Mouse (Mus musculus) lung, embryonic 16.5 days (tissue): Measurements from ENCODE around the gene Atrnl1. TPM values are rescaled to one million over a fixed set of nuclear protein-coding genes. Genes with fewer than 3 reads are reported as not detected.

ENCODE experiments used
- ATAC-seq: fragments of 200-750 bp; cut with Nextera tagmentation; 2 replicates; pipeline ENCODE4 v1.8.0; 2017; ENCODE audit warnings: low read depth, mild to moderate bottlenecking, moderate library complexity
- H3K27ac ChIP-seq: fragments of 300-500 bp; sonication (generic); 2 replicates; pipeline ENCODE4 v1.5.1; 2014; ENCODE audit warnings: mild to moderate bottlenecking, control low read depth, low read length
- H3K27me3 ChIP-seq: fragments of 300-500 bp; sonication (generic); 2 replicates; pipeline ENCODE4 v1.6.1; 2014; ENCODE audit warnings: low read depth, low read length, mixed read lengths; ENCODE audit not compliant: control insufficient read depth, insufficient read depth
- H3K36me3 ChIP-seq: fragments of 300-500 bp; sonication (generic); 2 replicates; pipeline ENCODE4 v1.6.1; 2014; ENCODE audit warnings: low read length; ENCODE audit not compliant: control insufficient read depth, insufficient read depth
- H3K4me1 ChIP-seq: fragments of 300-500 bp; sonication (generic); replicated peaks from 2 replicates; pipeline ENCODE4 v1.6.1; 2014; ENCODE audit warnings: low read length, mixed read lengths; ENCODE audit not compliant: control insufficient read depth, insufficient read depth
- H3K4me2 ChIP-seq: fragments of 300-500 bp; sonication (generic); 2 replicates; pipeline ENCODE4 v1.6.1; 2014; ENCODE audit warnings: low read depth, low read length, control low read depth
- H3K4me3 ChIP-seq: fragments of 300-500 bp; sonication (generic); 2 replicates; pipeline ENCODE4 v1.5.1; 2014; ENCODE audit warnings: mild to moderate bottlenecking, low read length, control low read depth
- H3K9ac ChIP-seq: fragments of 300-500 bp; sonication (generic); 2 replicates; pipeline ENCODE4 v1.6.1; 2014; ENCODE audit warnings: low read length, control low read depth
- H3K9me3 ChIP-seq: fragments of 300-500 bp; sonication (generic); 2 replicates; pipeline ENCODE4 v1.6.1; 2016; ENCODE audit warnings: low read length; ENCODE audit not compliant: control insufficient read depth
- WGBS: fragments of 180-500 bp; shearing (Covaris S2); extraction: QIAGEN DNeasy Blood & Tissue Kit; methylation state at CpG from one replicate; pipeline ENCODE4 v1.1.7; 2014; 5-methylcytosine and 5-hydroxymethylcytosine counted together
- polyA plus RNA-seq: library from polyadenylated mRNA; unstranded; fragments of >200 nt; fragmentation: Nextera tagmentation; extraction: Ambion mirVana; gene quantifications from 2 replicates; pipeline ENCODE4 v1.2.1, GENCODE M21; 2015

The Atrnl1 gene
- polyA plus RNA-seq, 1 experiment from 2014 or later, result 5.0 TPM

DNA sequence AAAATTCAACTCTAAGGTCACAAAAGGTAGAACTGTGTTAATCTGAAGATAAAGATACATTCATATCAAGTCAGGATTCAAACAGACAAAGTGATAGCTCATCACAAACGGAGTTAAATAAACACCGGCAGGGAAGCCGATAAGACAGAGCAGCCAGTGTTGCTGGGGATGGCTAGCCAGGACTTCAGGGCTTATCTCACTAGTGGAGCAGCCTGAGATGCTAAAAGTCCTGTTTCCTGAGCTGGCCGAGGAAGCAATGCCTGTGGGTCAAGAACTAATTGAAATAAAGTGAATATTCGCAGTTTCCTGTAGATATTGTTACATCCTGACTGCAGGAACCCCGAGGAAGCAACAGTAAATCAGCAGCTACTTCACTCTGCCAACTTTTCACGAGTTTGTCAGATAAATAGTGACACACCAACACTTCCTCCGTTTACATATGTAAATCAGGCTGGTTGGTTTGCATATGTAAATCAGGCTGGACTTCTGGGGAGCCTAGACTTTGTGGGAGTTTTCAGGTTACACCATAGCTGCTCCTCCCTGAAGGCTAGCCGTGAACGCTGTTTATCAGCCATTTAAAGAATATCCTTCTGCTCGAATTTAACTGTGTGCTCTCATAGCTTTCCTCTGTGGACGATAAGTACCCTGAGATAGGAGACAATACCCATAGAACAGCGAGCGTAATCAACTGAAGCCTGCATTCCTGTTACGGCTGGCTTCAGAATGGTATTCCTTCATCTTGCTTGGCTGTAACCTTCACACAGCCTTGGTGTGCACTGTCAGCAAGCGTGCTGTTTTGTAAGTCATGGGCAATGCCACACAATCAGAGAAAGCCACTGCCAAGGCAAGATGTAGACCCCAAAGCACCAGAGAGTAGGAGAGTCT is 453.5 kb downstream of the Atrnl1 start:
- no peak overlapping the region for H3K4me3 ChIP-seq
- H3K4me1 ChIP-seq, result peaks cover 28% of the 10 kb centered on the region
- no peak overlapping the region for H3K27ac ChIP-seq

GRCm38 (mm10) chr19:58065001-58065314 is 454.1 kb downstream of the Atrnl1 start:
- WGBS, result 48% methylated on average over 5 of the region's 5 CpGs
- no peak overlapping the region for H3K9ac ChIP-seq
- no peak overlapping the region for H3K4me3 ChIP-seq
- no peaks in the 10 kb centered on the region for H3K27me3 ChIP-seq
- H3K9me3 ChIP-seq, result no peaks in the 10 kb centered on the region
- H3K4me2 ChIP-seq, result no peak overlapping the region
- H3K27ac ChIP-seq, result no peak overlapping the region
- ATAC-seq, result no peak
- peaks cover 26% of the 10 kb centered on the region for H3K4me1 ChIP-seq
- no peaks in the 10 kb centered on the region for H3K36me3 ChIP-seq

More for the DNA sequence above, 453.5 kb downstream of the Atrnl1 start:
- Histone ChIP-seq H3K4me2 (no peak overlapping the region), H3K27me3 (no peaks in the 10 kb centered on the region), H3K9ac (no peak overlapping the region), H3K9me3 (no peaks in the 10 kb centered on the region), H3K36me3 (no peaks in the 10 kb centered on the region)
- WGBS, result 25% methylated on average over 16 of the region's 16 CpGs
- no peak for ATAC-seq

- H3K9me3 ChIP-seq, result no peaks in the 10 kb centered on the region
- no peak overlapping the region for H3K27ac ChIP-seq
- no peaks in the 10 kb centered on the region for H3K36me3 ChIP-seq
- H3K4me1 ChIP-seq, result peaks cover 23% of the 10 kb centered on the region
- WGBS, result 75% methylated on average over 2 of the region's 2 CpGs
- no peak overlapping the region for H3K4me3 ChIP-seq
- H3K27me3 ChIP-seq, result no peaks in the 10 kb centered on the region
- ATAC-seq, result no peak
- H3K9ac ChIP-seq, result no peak overlapping the region
- no peak overlapping the region for H3K4me2 ChIP-seq
These were observed 454.7 kb downstream of the Atrnl1 start for GRCm38 (mm10) chr19:58065514-58065913.

GRCm38 (mm10) chr19:58068114-58068513 is 457.3 kb downstream of the Atrnl1 start:
- 35% methylated on average over 2 of the region's 2 CpGs for WGBS
- ATAC-seq, result no peak

GRCm38 (mm10) chr19:58068958-58069357 is 458.1 kb downstream of the Atrnl1 start:
- Histone ChIP-seq H3K9me3 (no peaks in the 10 kb centered on the region), H3K4me2 (no peak overlapping the region), H3K4me1 (peaks cover 10% of the 10 kb centered on the region), H3K27ac (no peak overlapping the region), H3K36me3 (no peaks in the 10 kb centered on the region), H3K9ac (no peak overlapping the region), H3K27me3 (no peaks in the 10 kb centered on the region), H3K4me3 (no peak overlapping the region)
- 63% methylated on average over 2 of the region's 2 CpGs for WGBS
- no peak; the same call in 1 of the 2 replicates for ATAC-seq

More at GRCm38 (mm10) chr19:58068114-58068513, 457.3 kb downstream of the Atrnl1 start:
- Histone ChIP-seq H3K36me3 (no peaks in the 10 kb centered on the region), H3K9me3 (no peaks in the 10 kb centered on the region), H3K27me3 (no peaks in the 10 kb centered on the region), H3K9ac (no peak overlapping the region), H3K4me2 (no peak overlapping the region), H3K4me1 (peaks cover 14% of the 10 kb centered on the region), H3K4me3 (no peak overlapping the region), H3K27ac (no peak overlapping the region)

DNA sequence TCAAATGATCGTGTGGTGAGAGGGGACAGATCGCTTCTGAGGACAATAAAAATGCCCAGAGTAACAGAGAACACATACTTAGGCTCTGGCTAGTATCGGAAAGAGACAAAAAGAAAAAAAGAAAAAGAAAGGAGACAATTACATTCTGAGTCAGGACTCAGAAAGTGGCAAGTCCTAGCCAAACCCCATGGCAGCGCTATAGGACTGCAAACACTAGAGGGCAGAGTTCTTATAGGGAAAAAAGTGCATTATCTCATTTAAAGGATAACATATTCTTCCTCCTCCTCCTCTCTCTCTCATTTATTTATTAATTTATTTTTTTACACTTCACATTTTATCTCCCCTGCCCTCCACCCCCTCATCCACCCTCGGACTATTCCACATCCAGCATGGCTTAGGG is 461.6 kb downstream of the Atrnl1 start:
- Histone ChIP-seq H3K27ac (no peak overlapping the region), H3K4me2 (no peak overlapping the region), H3K36me3 (no peaks in the 10 kb centered on the region), H3K27me3 (no peaks in the 10 kb centered on the region), H3K9ac (no peak overlapping the region), H3K9me3 (no peaks in the 10 kb centered on the region), H3K4me3 (no peak overlapping the region), H3K4me1 (peaks cover 3% of the 10 kb centered on the region)
- ATAC-seq, result no peak
- 73% methylated on average over 5 of the region's 5 CpGs for WGBS

DNA sequence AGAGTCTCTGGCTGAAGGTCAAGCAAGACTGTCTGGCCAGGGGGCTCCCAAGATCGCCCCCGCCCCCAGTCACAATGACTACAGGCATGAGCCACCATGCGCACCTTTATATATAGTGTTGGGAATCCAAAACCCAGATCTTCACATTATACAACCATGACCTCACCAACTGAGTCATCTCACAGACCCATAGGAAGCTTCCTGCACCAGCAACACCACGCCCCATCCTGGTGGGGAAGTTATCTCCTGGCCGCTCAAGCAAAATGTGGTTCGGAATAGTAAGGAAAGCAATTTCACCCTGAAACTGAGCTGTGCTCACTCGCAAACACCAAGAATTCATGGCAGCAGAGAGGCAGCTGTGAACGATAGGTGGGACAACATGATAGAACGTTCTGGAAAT is 462.0 kb downstream of the Atrnl1 start:
- no peak overlapping the region for H3K4me2 ChIP-seq
- H3K27ac ChIP-seq, result no peak overlapping the region
- H3K4me1 ChIP-seq, result peaks cover 3% of the 10 kb centered on the region
- no peak for ATAC-seq
- H3K36me3 ChIP-seq, result no peaks in the 10 kb centered on the region
- no peak overlapping the region for H3K4me3 ChIP-seq
- WGBS, result 91% methylated on average over 9 of the region's 9 CpGs
- H3K9me3 ChIP-seq, result no peaks in the 10 kb centered on the region
- H3K9ac ChIP-seq, result no peak overlapping the region
- H3K27me3 ChIP-seq, result no peaks in the 10 kb centered on the region

- H3K27me3 ChIP-seq, result no peaks in the 10 kb centered on the region
- H3K4me1 ChIP-seq, result no peaks in the 10 kb centered on the region
- WGBS, result 53% methylated on average over 6 of the region's 6 CpGs
- no peaks in the 10 kb centered on the region for H3K36me3 ChIP-seq
- H3K27ac ChIP-seq, result no peak overlapping the region
- no peaks in the 10 kb centered on the region for H3K9me3 ChIP-seq
- H3K4me3 ChIP-seq, result no peak overlapping the region
- ATAC-seq, result no peak
- H3K4me2 ChIP-seq, result no peak overlapping the region
- H3K9ac ChIP-seq, result no peak overlapping the region
These were observed 464.4 kb downstream of the Atrnl1 start for GRCm38 (mm10) chr19:58075252-58075651.

DNA sequence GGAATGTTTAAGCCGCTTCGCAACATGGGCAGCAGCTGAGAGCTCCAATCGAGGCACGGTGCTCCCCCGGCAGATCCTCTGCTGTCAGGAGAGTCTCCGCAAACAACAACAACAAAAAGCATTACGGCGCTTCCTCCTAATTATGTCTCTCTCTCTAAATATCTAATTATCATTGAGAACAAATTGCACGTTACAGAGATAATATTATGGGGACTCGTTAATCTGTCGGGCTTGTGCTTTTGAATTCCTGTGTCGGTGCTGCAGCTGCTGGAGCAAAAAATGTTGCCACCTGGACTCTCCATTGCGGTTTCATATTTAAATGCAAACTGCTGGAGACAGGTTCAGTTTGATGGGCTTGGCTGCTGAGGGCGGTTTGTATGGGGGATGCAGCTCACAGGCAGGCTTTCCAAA is 466.1 kb downstream of the Atrnl1 start:
- Histone ChIP-seq H3K9ac (no peak overlapping the region), H3K27ac (no peak overlapping the region), H3K36me3 (no peaks in the 10 kb centered on the region), H3K27me3 (no peaks in the 10 kb centered on the region), H3K4me3 (no peak overlapping the region), H3K9me3 (no peaks in the 10 kb centered on the region), H3K4me1 (no peaks in the 10 kb centered on the region), H3K4me2 (no peak overlapping the region)
- ATAC-seq, result no peak
- WGBS, result 80% methylated on average over 14 of the region's 14 CpGs
